Comparison of ENCODE assay signal across 8 mouse cellular contexts in genomic region chr13:81944047-81944446, GRCm38 (mm10).
DNase-seq lines count a peak whose midpoint lies in the region; ATAC-seq lines count a peak whose summit lies in the region.

No protein-coding gene starts in this region.

- peak overlapping the region; percentile 50; the same call in 1 of the 2 replicates for H3K27ac ChIP-seq in hindbrain, embryonic 13.5 days

- peak overlapping the region; percentile 37 for H3K4me3 ChIP-seq in hindbrain, embryonic 13.5 days

- no peaks in the 10 kb centered on the region for H3K36me3 ChIP-seq in hindbrain, embryonic 13.5 days

- H3K9ac ChIP-seq in hindbrain, embryonic 13.5 days = peak overlapping the region; percentile 59

- H3K4me1 ChIP-seq in hindbrain, embryonic 13.5 days (replicated peaks) = peaks cover 19% of the 10 kb centered on the region

- H3K4me2 ChIP-seq in hindbrain, embryonic 13.5 days = peak overlapping the region; percentile 61

- 10% methylated on average over 9 of the region's 9 CpGs for WGBS in hindbrain, embryonic 13.5 days

- peak; percentile 84 for DNase-seq in NIH3T3 (ENCODE audit: low read depth)
- DNase-seq in cerebellum, adult 9-10 months = peak; percentile 71
- peak; percentile 74 to 85 for DNase-seq in frontal cortex, postnatal 10 days (ENCODE audit: low spot score in 2 of 2)
- DNase-seq in layer of hippocampus, postnatal 25 days (ENCODE audit: extremely low spot score in 1 of 2, low spot score in 1 of 2) = peak; percentile 61 to 96
- peak; percentile 57 for DNase-seq in lung, postnatal 25 days (ENCODE audit: low spot score)
- peak; percentile 90 for DNase-seq in retina, postnatal 1 day
- DNase-seq in urinary bladder, adult 18-20 months (ENCODE audit: low spot score in 2 of 2) = peak; percentile 17 to 25

- H3K9me3 ChIP-seq in hindbrain, embryonic 13.5 days = no peaks in the 10 kb centered on the region

- peak; percentile 93 for ATAC-seq in hindbrain, embryonic 13.5 days (ENCODE audit: low FRiP score)

- H3K27me3 ChIP-seq in hindbrain, embryonic 13.5 days = no peaks in the 10 kb centered on the region

Comparison
In these comparisons a context has a peak if more than half of its experiments do, and no peak if none do; other contexts are left out.
1. Peak in every context shown above with its lines: DNase-seq, ATAC-seq, H3K4me3 ChIP-seq and H3K27ac ChIP-seq.
2. DNase-seq: peak in every context shown above with its lines; median percentile 90 in retina, postnatal 1 day; 84 in NIH3T3; 80 in frontal cortex, postnatal 10 days; 78 in layer of hippocampus, postnatal 25 days; 71 in cerebellum, adult 9-10 months; 57 in lung, postnatal 25 days; 21 in urinary bladder, adult 18-20 months.